Mouse (Mus musculus) forebrain, embryonic 11.5 days (tissue): ENCODE data around the gene Llgl2. TPM values are rescaled to one million over a fixed set of nuclear protein-coding genes. Genes with fewer than 3 reads are reported as not detected.
A peak's percentile ranks its signal among the peaks of the same experiment; 100 is the strongest.
"Not testable (repeated sequence)": the region's sequence is repeated elsewhere in the genome, so short reads cannot be mapped to it uniquely, and the experiment has no call there.

Experiments
- ATAC-seq: fragments of 200-750 bp; cut with Nextera tagmentation; replicated peaks from 2 replicates; pipeline ENCODE4 v1.8.0; 2017; ENCODE audit warnings: moderate TSS enrichment; ENCODE audit not compliant: low FRiP score
- DNase-seq: peaks from one replicate; pipeline ENCODE4 v3.0.0-alpha.2; 2017; ENCODE audit warnings: low spot score
- H3K27ac ChIP-seq: fragments of 300-500 bp; sonication (generic); 2 replicates; pipeline ENCODE4 v1.5.1; 2014; ENCODE audit warnings: low read depth, low read length
- H3K27me3 ChIP-seq: fragments of 300-500 bp; sonication (generic); 2 replicates; pipeline ENCODE4 v1.6.1; 2014; ENCODE audit warnings: mild to moderate bottlenecking, low read length, mixed read lengths; ENCODE audit not compliant: control insufficient read depth, insufficient read depth
- H3K36me3 ChIP-seq: fragments of 300-500 bp; sonication (generic); 2 replicates; pipeline ENCODE4 v1.6.1; 2014; ENCODE audit warnings: mild to moderate bottlenecking, low read length, moderate library complexity, mixed read lengths; ENCODE audit not compliant: control insufficient read depth, insufficient read depth
- H3K4me1 ChIP-seq: fragments of 300-500 bp; sonication (generic); replicated peaks from 2 replicates; pipeline ENCODE4 v1.6.1; 2014; ENCODE audit warnings: low read length, mixed read lengths; ENCODE audit not compliant: control insufficient read depth, insufficient read depth
- H3K4me2 ChIP-seq: fragments of 300-500 bp; sonication (generic); 2 replicates; pipeline ENCODE4 v1.6.1; 2014; ENCODE audit warnings: low read depth, mild to moderate bottlenecking, low read length, moderate library complexity, mixed read lengths; ENCODE audit not compliant: severe bottlenecking
- H3K4me3 ChIP-seq: fragments of 300-500 bp; sonication (generic); 2 replicates; pipeline ENCODE4 v1.5.1; 2014; ENCODE audit warnings: low read depth, low read length
- H3K9ac ChIP-seq: fragments of 300-500 bp; sonication (generic); 2 replicates; pipeline ENCODE4 v1.6.1; 2014; ENCODE audit warnings: low read length
- H3K9me3 ChIP-seq: fragments of 300-500 bp; sonication (generic); 2 replicates; pipeline ENCODE4 v1.6.1; 2016; ENCODE audit warnings: low read length, mixed read lengths; ENCODE audit not compliant: control insufficient read depth
- WGBS: fragments of 180-500 bp; shearing (Covaris S2); extraction: QIAGEN DNeasy Blood & Tissue Kit; methylation state at CpG from one replicate; pipeline ENCODE4 v1.1.7; 2014; 5-methylcytosine and 5-hydroxymethylcytosine counted together
- polyA plus RNA-seq: library from polyadenylated mRNA; unstranded; fragments of >200 nt; fragmentation: Nextera tagmentation; extraction: Ambion mirVana; gene quantifications from 2 replicates; pipeline ENCODE4 v1.2.1, GENCODE M21; 2014

Gene Llgl2
- polyA plus RNA-seq, 1 experiment from 2014 or later = 3.9 TPM

DNA sequence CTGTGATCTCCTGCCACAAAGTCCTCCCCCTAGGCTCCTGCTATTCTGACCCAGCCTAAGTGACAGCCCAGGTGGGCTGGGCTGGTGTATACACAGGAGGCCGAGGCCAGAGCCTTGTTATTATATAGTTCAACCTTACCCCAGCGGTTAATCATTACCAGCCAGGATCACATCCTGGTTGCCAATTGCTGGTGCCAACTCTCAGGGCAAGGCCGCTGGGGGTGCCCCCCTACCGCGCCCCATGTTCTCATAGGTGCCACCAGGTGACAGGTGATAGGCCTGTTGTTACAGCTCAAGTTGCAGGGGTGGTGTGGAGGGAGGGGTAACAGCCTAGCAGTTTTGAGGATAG, 20.0 kb downstream of the Llgl2 start:
- Histone ChIP-seq H3K36me3 (no peaks in the 10 kb centered on the region), H3K27ac (no peak overlapping the region)
- 85% methylated on average over 5 of the region's 5 CpGs for WGBS

DNA sequence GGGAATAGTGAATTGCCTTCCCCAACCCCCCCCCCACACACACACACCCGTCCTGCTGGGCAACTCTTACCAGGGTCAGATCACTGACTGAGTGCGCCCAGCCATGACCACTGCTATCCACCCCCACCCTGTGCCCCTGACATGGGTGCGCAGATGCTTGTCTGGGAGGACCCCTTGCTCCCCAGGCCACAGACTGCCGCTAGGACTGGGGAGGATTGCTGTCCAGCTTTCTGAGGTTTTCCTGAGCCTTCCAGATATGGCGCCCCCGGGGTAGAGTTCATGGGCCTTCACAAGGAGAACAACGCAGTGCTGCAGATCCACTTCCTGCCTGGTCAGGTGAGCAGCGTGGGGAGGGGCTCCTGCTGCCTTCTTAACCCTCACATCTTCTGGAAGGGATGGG, 20.4 kb downstream of the Llgl2 start:
- no peak for DNase-seq
- H3K4me1 ChIP-seq = peaks cover 7% of the 10 kb centered on the region; the same call in 1 of the 2 replicates
- no peaks in the 10 kb centered on the region for H3K9me3 ChIP-seq
- no peaks in the 10 kb centered on the region for H3K27me3 ChIP-seq
- ATAC-seq = no peak
- H3K36me3 ChIP-seq = no peaks in the 10 kb centered on the region
- H3K4me2 ChIP-seq = no peak overlapping the region
- no peak overlapping the region for H3K9ac ChIP-seq
- H3K4me3 ChIP-seq = no peak overlapping the region
- 68% methylated on average over 8 of the region's 8 CpGs for WGBS
- H3K27ac ChIP-seq = no peak overlapping the region

More for the DNA sequence above, 20.0 kb downstream of the Llgl2 start:
- Histone ChIP-seq H3K9ac (no peak overlapping the region), H3K4me2 (no peak overlapping the region), H3K4me1 (peaks cover 7% of the 10 kb centered on the region; the same call in 1 of the 2 replicates), H3K27me3 (no peaks in the 10 kb centered on the region), H3K9me3 (no peaks in the 10 kb centered on the region), H3K4me3 (no peak overlapping the region)
- no peak for DNase-seq
- no peak for ATAC-seq

DNA sequence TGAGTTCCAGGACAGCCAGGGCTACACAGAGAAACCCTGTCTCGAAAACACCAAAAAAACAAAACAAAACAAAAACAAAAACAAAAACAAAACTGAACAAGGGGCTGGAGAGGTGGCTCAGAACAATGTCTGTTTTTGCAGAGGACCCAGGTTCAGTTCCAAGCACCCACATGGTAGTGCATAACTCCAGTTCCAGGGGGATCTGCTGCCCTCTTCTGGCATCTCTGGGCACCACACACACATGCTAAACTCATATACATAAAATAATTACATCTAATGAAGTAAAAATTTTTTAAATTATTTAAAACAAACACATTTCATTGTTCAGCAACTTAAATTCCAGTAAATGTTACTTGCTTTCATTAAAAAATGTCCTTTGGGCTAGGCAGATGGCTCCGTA, 22.0 kb downstream of the Llgl2 start:
- no peak overlapping the region for H3K4me3 ChIP-seq
- no peak overlapping the region for H3K27ac ChIP-seq
- H3K9me3 ChIP-seq = no peaks in the 10 kb centered on the region
- no peak overlapping the region for H3K4me2 ChIP-seq
- DNase-seq (no peak), ATAC-seq (no peak)
- 97% methylated on average over 2 of the region's 2 CpGs for WGBS
- no peaks in the 10 kb centered on the region for H3K27me3 ChIP-seq
- H3K36me3 ChIP-seq = no peaks in the 10 kb centered on the region
- H3K9ac ChIP-seq = no peak overlapping the region
- peaks cover 7% of the 10 kb centered on the region; the same call in 1 of the 2 replicates for H3K4me1 ChIP-seq

DNA sequence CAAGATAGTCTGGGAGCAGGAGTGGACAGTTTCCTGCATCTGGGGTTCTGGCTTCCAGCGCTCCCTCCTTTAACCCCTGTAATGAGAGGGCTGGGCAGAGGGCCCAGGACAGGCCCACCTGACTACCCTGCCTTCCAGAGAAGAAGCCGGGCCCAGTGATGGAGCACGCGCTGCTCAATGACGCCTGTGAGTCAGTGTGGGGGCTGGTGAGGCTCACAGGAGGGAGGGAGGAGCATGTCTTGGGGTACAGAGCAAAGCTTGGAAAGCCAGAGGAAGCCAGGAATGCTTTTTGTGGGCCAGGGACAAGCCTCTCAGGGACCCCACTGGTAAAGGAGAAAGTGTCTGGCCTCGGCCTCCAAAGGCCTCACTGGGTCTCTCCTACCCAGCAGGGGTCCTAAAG, 30.8 kb downstream of the Llgl2 start:
- no peak overlapping the region for H3K4me2 ChIP-seq
- H3K4me1 ChIP-seq = peaks cover 3% of the 10 kb centered on the region
- 77% methylated on average over 6 of the region's 6 CpGs for WGBS
- no peak overlapping the region for H3K4me3 ChIP-seq
- DNase-seq (no peak), ATAC-seq (no peak)
- H3K27me3 ChIP-seq = peaks cover 25% of the 10 kb centered on the region
- no peaks in the 10 kb centered on the region for H3K9me3 ChIP-seq
- no peaks in the 10 kb centered on the region for H3K36me3 ChIP-seq
- H3K27ac ChIP-seq = no peak overlapping the region
- no peak overlapping the region for H3K9ac ChIP-seq

DNA sequence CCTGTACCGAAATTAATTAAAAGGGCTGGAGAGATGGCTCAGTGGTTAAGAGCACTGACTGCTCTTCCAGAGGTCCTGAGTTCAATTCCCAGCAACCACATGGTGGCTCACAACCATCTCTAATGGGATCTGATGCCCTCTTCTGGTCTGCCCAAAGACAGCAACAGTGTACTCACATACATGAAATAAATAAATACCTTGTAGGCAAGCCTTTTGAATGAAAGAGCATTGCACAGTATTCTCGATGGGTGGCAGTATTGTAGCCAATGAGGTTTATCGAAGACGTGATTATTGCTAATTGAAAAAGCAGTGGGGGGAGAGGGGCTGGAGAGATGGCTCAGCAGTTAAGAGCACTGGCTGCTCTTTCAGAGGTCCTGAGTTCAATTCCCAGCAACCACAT, 33.3 kb downstream of the Llgl2 start:
- not testable (repeated sequence) for H3K36me3 ChIP-seq, DNase-seq, H3K9ac ChIP-seq, ATAC-seq, H3K27ac ChIP-seq, H3K4me2 ChIP-seq, H3K4me3 ChIP-seq, H3K4me1 ChIP-seq, H3K9me3 ChIP-seq
- WGBS = 86% methylated on average over 4 of the region's 4 CpGs
- peaks cover 35% of the 10 kb centered on the region for H3K27me3 ChIP-seq

DNA sequence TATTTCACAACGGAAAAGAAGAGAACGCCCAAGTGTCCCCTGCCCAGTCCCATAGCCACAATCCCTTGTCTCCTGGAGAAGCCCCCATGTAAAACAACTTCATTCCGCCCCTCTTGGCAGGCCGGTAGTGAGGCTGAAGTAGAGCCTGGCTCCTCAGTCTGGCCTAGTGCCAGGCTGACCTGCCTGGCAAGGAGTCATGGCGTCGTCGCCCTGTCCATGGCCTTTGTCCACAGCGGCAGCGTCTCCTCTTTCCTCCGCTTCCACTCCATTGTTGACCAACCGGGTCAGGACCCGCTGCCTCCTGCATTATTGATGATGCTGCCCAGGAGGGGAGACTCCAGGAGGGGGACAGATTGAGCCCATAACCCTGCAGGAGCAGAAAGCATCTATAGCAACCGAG, 34.1 kb downstream of the Llgl2 start:
- Histone ChIP-seq H3K27me3 (peaks cover 35% of the 10 kb centered on the region), H3K27ac (no peak overlapping the region), H3K4me3 (no peak overlapping the region), H3K9ac (no peak overlapping the region), H3K4me2 (no peak overlapping the region), H3K4me1 (peaks cover 3% of the 10 kb centered on the region), H3K36me3 (no peaks in the 10 kb centered on the region), H3K9me3 (no peaks in the 10 kb centered on the region)
- WGBS = 55% methylated on average over 13 of the region's 13 CpGs
- DNase-seq (no peak), ATAC-seq (no peak)

DNA sequence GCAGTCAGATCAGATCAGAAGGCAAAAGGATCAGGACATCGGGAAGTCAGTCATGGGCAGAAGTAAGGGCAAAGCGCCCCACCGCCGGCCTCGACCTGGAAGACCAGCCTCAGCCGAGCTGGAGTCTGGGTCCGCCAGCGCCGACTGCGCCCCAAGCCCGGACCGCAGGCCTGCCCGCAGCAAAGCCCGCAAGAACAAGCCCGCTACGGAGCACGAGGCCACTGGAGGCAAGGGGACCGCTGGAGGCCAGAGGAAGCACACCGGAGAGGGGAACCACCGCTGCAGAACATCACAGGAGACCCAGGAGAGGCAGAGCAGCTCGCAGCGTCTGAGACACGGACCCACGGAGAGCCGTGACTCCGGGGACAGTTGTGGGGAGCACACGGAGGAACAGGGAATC, 34.5 kb downstream of the Llgl2 start, which contains the start of gene Myo15b:
TSS of gene Myo15b (plus strand) at position 53 of the 400 bp plus-strand sequence.
- 14% methylated on average over 27 of the region's 27 CpGs for WGBS
- H3K9ac ChIP-seq = peak within 1 kb of the TSS; percentile 45
- peak within 1 kb of the TSS; percentile 29 for H3K4me3 ChIP-seq
- no peak for ATAC-seq
- H3K4me2 ChIP-seq = peak within 1 kb of the TSS; percentile 51; the same call in 1 of the 2 replicates
- no peaks in the 10 kb centered on the region for H3K36me3 ChIP-seq
- no peak for DNase-seq
- H3K27me3 ChIP-seq = peaks cover 35% of the 10 kb centered on the region
- H3K9me3 ChIP-seq = no peaks in the 10 kb centered on the region
- no peak within 1 kb of the TSS for H3K27ac ChIP-seq
- H3K4me1 ChIP-seq = peaks cover 3% of the 10 kb centered on the region

DNA sequence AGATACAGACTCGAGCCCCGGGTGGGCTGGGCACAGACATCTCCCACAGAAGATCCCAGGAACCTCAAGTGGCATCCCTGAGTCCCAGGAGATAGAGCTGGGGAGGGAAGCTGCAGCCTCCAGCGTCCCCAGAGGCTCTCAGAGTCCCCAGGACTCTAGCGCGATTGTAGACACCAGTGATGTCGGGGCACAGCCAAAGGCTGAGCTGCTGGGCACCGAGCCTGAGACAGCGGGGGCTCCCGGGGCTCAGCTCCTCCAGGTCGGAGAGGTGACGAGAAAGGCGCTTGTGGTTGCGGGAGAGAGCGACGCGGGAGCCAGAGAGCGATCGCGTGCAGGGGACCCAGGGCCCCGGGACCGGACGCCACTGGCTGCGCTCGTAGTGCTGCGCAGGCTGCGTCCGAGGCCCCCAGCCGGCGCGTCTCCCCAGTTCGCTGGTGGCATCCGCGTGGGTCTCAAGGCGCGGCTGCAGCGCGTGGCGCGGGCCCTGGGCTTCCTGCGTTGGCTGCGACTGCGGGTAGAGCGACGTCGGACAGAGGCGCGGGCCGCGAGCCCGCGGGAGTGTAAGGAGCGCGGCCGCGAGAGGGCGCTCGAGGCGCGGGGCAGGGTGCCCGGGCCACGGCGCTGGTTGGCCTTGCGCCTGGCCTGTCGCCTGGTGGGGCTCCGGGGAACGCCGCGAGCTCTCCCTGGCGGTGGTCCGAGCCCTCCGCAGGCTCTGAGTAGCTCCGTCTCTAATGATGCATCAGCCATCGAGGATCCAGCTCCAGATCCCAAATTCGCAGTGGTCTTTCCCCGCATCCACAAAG, 35.5 kb downstream of the Llgl2 start:
- Histone ChIP-seq H3K27me3 (peaks cover 35% of the 10 kb centered on the region), H3K4me3 (peak overlapping the region; percentile 29), H3K27ac (no peak overlapping the region), H3K4me2 (peak overlapping the region; percentile 51; the same call in 1 of the 2 replicates), H3K9me3 (no peaks in the 10 kb centered on the region), H3K36me3 (no peaks in the 10 kb centered on the region), H3K4me1 (peaks cover 3% of the 10 kb centered on the region), H3K9ac (peak overlapping the region; percentile 45)
- peak; percentile 86 for ATAC-seq
- WGBS = 4% methylated on average over 75 of the region's 75 CpGs
- DNase-seq = peak; percentile 93

DNA sequence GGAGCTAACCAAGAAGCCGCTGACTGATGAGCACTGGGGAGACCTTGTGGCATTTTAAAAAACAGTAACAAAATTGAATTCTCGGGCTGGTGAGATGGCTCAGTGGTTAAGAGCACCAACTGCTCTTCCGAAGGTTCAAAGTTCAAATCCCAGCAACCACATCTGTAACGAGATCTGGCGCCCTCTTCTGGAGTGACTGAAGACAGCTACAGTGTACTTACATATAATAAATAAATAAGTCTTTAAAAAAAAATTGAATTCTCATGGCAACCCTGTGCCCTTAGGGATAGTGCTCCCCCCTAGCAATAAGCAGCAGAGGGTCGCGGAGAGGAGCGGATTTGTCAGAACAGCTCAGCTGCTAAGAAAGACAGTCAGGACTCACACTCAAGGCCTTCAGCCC, 40.0 kb downstream of the Llgl2 start:
- H3K9ac ChIP-seq = no peak overlapping the region
- H3K27me3 ChIP-seq = peaks cover 18% of the 10 kb centered on the region
- ATAC-seq (no peak), DNase-seq (no peak)
- no peak overlapping the region for H3K4me2 ChIP-seq
- H3K36me3 ChIP-seq = no peaks in the 10 kb centered on the region
- no peak overlapping the region for H3K27ac ChIP-seq
- H3K4me3 ChIP-seq = no peak overlapping the region
- peaks cover 6% of the 10 kb centered on the region for H3K4me1 ChIP-seq
- no peaks in the 10 kb centered on the region for H3K9me3 ChIP-seq
- 90% methylated on average over 8 of the region's 8 CpGs for WGBS
